Mouse (Mus musculus) heart, postnatal 36 days (tissue): ENCODE results near the gene Acrbp. TPM values are rescaled to one million over a fixed set of nuclear protein-coding genes. Genes with fewer than 3 reads are reported as not detected.
A peak's percentile ranks its signal among the peaks of the same experiment; 100 is the strongest.
"Not testable (repeated sequence)": the region's sequence is repeated elsewhere in the genome, so short reads cannot be mapped to it uniquely, and the experiment has no call there.

Experiments
- DNase-seq, 2 experiments: peaks; one replicate each; pipeline ENCODE4 v3.0.0; 2021 to 2022
- intact Hi-C: fragments of 180-260 bp; cut with DNase I; formaldehyde crosslinking; loops from one replicate; pipeline ENCODE4 v1.15.1; 2025
- total RNA-seq, 2 experiments: library from RNA; stranded (reverse); gene quantifications; 2 replicates each; pipeline ENCODE4 v1.2.3; 2021

The Acrbp gene
- total RNA-seq, 2 experiments from 2014 or later: 1.7 to 2.1 TPM

DNA sequence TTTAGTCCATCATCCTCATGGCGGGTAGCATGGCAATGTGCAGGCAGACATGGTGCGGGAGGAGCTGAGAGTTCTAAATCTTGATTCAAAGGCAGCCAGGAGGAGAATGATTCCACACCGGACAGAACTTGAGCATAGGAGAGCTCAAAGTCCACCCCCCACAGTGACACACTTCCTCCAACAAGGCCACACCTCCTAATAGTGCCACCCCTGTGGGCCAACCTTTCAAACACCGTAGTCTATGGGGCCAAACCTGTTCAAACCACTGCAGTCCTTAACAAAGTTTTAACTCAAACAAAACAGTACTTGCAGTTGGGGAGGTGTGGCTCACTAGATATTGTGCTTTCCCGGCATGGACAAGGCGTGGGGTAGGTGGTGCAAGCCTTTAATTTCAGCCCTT is 14.4 kb downstream of the Acrbp start:
- intact Hi-C loops: no loop called here

DNA sequence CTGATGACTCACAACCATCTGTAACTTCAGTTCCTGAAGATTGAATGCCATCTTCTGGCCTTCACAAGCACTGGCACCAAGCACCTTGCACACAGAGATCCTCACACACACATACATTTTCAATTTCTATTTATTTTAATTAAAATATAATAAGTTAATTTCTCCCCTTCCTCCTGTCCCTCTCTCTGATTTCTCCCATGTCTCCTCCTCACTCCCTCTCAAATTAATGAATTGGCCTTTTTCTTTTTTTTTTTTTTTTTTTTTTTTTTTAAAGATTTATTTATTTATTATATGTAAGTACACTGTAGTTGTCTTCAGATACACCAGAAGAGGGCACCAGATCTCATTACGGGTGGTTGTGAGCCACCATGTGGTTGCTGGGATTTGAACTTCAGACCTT is 15.7 kb downstream of the Acrbp start:
- DNase-seq, intact Hi-C loops: not testable (repeated sequence)

More for the DNA sequence above, 14.4 kb downstream of the Acrbp start:
- DNase-seq: no peak

DNA sequence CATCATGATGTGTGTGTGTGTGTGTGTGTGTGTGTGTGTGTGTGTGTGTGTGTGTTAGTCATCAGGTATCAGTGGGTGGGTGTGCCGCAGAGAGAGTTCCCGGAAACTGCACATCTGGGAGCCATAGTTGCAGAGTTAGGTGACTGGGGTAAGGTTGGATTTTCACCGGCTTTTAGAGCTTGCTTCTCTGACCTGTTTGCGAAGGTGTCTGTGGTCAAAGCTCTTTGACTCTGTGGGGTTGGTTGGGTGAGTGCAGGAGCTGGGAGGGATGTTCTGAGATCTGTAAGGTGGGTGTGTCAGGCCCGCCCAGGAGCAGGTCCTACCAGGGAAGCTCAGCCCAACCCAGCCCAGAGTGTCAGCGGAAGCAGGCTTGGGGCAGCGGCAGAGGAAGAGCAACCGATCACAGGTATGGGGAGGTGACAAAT is 18.1 kb downstream of the Acrbp start, which contains the start of gene Lpar5:
Lpar5 (plus strand) TSS at position 350 of the 425 bp plus-strand sequence.
- intact Hi-C loops: no loop called here

DNA sequence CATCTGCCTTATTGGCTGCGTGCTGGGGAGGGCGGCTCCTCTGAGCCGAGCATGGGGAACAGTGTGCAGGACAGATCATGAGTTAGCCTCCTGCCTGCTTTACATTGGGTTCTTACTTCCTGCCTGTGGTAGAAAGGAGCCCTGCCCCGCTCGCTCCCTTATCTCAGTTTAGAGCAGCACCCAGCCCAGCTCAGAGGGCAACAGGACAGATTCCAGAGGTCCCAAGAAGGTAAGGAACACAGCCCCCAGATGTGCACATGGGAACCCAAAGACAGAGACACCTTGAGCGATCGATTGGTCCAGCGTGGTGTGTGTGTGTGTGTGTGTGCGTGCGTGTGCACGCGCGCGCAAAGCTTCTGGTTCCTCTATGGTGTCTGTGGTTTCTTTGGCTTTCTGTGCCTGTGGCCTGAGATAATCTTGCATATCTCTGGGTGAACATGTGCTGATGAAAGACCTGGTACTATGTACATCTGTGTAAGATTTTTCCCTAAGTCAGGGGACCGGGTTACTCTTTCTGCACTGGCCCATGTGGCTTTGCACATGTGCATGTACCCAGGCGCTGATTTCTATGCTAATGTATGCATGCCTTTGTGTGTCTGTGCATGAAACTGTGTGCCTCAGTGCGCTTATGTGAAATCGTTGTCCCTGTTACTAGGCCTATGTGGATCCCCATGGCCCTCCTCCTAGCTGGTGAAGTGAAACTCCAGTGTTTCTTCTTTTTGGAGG is 21.8 kb downstream of the Acrbp start:
- DNase-seq: no peak
- intact Hi-C loops: no loop called here

More for the DNA sequence above, 18.1 kb downstream of the Acrbp start, which contains the start of gene Lpar5:
- DNase-seq: no peak

DNA sequence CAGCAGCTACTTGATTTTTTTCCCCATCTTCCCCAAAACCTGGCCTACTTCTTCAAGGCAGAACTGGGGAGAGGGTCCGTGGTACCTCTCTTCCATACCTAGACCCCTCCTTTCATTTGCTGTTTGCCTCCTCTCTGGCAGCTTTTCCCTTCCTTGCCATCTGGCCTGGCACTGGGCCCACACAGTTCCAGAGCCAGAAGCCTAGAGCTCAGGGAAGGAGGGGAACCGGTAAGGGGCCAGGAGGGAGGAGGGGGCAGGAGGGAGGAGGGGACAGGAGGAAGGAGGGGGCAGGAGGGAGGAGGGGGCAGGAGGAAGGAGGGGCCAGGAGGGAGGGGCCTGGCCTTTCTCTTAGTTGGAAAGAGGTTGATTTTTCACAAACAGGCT is 22.4 kb downstream of the Acrbp start:
- no peak for DNase-seq
- intact Hi-C loops: no loop called here

DNA sequence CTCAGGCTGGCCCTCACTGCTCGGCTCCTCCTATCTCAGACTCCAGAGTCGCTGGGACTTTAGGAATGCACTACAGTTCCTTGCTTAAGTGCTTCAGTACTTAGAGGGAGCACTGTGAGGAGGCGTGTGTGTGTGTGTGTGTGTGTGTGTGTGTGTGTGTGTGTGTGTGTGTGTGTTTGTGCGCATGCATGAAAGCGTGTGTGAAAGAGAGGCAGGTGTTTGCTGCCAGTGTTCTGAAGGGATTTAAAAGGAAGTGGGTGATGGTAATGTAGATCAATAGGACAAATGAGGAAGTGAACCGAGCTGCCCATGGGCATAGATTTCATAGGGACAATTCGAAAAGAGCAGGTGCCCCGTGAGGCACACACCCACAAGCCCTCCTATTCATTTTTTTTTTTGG is 24.3 kb downstream of the Acrbp start:
- DNase-seq: no peak
- intact Hi-C loops: no loop called here

DNA sequence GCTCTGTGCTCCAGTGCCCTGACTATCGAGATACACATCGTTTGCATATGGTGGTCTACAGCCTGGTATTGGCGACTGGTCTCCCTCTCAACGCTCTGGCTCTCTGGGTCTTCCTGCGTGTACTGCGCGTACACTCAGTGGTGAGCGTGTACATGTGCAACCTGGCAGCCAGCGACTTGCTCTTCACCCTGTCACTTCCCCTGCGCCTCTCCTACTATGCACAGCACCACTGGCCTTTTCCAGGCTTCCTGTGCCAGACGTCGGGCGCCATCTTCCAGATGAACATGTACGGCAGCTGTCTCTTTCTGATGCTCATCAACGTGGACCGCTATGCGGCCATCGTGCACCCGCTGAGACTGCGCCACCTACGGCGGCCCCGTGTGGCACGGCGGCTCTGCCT is 31.9 kb downstream of the Acrbp start:
- DNase-seq: no peak
- intact Hi-C loops: no loop called here

DNA sequence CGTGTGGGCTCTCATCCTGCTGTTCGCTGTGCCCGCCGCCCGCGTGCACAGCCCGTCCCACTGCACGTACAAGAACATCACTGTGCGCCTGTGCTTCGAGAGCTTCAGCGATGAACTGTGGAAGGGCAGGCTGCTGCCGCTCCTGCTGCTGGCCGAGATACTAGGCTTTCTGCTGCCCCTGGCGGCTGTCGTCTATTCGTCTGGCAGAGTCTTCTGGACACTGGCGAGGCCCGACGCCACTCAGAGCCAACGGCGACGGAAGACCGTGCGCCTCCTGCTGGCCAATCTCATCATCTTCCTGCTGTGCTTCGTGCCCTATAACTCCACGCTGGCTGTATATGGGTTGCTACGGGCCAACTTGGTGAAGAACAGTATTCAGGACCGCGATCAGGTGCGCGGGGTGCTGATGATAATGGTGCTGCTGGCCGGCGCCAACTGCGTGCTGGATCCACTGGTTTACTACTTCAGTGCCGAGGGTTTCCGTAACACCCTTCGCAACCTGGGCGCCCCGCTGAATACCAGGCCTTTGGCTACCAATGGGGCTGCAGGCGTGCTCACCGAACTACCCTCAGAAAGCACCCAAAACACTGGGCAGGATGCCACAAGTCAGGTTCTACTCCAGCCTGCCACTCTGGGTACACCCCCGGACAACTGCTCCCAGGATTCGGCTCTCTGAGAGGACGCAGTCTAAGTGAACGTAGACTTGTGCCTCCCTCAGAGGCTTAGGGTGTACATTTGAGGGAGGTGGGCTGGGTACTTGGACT is 32.5 kb downstream of the Acrbp start:
- peak; percentile 85 to 88 for DNase-seq
- intact Hi-C loops: loop anchor here (1.0 to 2.0 kb wide), 2 partner anchors 36 to 73 kb away; partner anchors contain the start of gene Zfp384

DNA sequence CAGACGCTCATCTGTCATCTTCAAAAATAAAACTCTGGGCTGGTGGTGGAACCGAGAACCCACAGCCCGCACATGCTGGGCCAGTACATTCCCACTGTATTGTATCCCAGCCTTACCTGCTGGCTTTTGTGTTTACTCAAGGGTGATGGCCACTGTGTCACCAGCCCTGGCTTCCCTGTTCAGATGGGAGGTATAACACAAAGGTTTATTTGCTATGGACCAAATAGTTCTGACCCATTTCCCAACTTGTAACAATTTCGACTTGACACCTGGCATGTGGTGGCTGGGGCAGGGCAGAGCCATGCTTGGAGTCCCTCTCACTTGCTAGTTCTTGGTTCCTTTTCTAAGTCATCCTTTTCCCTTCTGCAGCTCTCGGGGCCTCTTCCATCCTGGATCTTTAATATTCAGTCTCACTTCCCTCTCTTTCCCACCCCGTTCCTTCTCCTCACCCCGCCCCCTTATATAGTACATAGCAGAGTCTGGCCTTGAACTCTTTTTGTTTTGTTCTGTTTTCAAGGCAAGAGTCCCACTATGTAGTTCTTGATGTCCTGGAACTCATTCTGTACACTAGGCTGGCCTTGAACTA is 33.4 kb downstream of the Acrbp start:
- no peak for DNase-seq

DNA sequence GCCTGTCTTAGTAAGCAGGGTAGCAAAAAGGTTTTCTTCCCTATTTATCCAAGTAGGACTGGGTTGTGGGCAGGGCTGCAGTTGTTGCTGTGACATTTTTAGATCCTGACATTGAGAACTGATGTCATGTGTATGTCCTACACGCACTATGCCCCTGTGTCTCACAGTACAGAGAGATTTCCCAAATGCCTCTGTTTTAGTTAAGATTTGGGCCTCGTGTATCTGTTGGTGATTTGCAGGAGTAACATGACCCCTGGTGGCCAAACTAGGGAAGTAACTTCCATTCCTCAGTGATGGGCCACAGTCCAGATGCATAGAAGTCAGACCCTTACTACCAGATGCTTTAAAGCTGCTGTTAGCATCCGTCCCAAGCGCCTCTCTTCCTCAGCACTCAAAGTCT is 34.9 kb downstream of the Acrbp start:
- intact Hi-C loops: loop anchor here (1.0 kb wide), 1 partner anchor 181 kb away; no protein-coding TSS in a partner anchor
- peak; percentile 57 to 63 for DNase-seq

More for the DNA sequence above, 33.4 kb downstream of the Acrbp start:
- intact Hi-C loops: loop anchor here (1.0 to 2.0 kb wide), 3 partner anchors 37 to 222 kb away; partner anchors contain the start of gene Zfp384

DNA sequence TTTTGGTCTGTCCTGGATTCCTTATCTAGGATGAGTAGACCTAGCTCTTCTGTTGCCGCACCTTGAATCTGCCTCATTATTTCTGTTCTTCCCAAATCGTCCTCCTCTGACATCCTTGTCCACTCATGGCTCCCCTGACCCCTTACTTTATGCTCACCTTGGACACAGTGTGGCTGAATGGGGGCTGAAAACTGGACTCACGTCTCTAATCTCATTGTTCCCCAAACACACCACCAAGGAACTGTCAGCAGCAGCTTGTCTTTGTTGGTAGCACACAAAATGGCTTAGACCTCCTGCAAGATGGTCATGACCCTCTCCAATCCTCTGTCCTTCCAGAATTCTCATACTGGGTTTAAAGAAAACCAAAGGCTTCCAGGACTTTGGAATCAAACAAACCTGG is 38.4 kb downstream of the Acrbp start:
- no peak for DNase-seq
- intact Hi-C loops: no loop called here

DNA sequence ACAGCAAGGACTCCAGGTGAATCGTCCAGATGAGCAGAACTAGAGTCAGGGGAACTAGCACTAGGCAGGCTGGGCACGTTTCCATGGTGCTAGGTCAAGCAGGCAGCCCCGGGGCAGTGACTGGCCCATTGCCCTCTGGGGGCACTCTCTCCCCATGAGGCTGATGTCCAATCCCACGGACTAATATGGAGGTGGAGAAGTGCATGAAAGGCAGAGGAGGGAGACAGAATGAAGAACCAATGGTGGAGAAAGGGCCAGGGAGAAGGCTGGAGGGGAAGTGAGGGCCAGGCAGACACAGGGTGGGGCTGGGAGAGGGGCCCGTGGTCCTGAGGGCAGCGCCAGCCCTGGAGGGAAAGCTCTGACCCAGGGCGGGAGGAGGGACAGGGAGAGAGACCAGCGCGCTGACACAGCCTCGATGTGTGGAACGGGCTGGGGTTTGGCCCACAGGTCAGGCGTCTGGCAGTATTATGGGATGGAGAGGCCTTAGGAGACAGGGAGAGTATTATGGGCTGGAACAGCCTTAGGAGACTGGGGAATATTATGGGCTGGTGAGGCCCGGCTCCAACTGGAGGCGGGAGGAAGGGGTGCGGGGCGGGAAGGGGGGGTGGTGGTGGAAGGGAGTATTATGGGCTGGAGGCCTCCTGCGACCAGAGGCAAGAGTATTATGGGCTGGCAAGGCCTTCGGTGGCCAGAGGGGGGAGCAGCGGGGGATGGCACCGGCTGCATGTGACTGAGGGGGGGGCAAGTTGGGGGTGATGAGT is 39.3 kb downstream of the Acrbp start:
- intact Hi-C loops: no loop called here

DNA sequence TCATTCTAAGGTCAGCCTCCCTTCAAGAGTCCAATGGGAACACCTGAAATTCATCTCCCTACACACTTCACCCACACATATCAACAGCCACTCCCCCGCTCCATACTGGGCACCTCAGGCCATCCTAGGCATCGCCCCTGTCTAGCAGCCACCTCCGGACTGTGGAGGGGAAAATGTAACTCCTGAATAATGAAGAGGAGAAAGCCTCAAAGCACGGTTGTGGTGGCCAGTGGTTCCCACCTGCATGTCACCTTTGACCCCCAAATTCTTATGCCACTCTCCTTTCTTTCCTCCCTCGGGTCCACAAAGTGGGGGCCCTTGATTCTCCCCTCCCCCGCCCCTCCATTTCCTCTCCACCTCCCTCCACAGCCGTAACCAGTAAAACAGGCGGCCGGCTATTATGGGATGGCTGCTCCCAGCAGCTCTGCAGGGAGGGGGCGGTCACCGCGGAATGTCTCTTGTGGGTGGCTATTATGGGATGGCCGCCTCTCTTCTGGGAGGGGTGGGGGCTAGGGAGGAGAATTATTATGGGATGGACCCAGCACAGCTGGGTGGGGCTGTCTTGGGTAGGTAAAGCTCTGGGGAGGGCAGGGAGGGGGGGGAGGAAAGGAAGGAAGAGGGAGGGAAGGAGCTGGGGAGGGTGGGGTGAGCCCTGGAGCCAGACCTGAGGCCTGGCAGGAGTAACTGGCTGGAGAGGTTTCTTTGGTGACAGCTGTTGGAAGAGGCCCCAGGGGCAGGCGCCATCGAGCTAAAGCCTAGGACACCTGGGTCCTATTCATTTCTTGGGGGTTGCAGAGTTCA is 40.2 kb downstream of the Acrbp start:
- intact Hi-C loops: no loop called here

More for the DNA sequence above, 39.3 kb downstream of the Acrbp start:
- peak; percentile 74 to 78 for DNase-seq

DNA sequence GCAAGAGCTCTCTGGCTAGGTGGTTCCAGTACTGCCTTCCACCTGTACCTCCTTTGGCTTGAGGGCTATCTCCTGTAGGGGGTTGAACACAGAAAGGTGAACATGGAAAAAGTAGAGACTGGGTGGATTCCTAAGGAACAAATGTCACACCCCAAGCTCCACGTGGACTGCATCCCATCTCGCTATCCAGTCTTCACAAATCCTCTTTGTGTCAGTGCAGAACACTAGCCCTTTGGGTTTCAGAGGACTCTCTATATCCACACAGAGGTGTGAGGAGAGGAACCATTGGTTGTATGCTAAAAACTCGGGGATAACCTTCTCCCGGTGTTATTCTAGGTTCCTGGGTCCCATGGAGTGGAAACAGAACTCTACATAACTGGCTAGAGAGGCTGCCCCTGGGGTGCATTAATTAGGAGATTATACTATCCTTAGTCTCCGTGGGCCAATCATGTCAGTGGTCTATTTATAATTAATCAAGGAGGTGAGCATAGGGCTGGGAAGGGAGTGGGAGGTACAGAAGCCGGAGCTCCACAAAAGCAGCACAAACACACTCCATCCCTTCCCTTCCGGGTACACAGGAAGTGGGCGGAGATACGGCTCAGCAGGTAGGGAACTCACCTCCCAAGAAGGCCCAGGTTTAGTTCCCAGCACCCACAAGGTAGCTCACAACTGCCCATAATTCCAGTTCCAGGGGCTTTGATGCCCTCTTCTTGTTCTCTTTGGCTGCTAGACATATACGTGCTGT is 41.0 kb downstream of the Acrbp start:
- DNase-seq: no peak

More for the DNA sequence above, 40.2 kb downstream of the Acrbp start:
- DNase-seq: peak; percentile 69 to 72

DNA sequence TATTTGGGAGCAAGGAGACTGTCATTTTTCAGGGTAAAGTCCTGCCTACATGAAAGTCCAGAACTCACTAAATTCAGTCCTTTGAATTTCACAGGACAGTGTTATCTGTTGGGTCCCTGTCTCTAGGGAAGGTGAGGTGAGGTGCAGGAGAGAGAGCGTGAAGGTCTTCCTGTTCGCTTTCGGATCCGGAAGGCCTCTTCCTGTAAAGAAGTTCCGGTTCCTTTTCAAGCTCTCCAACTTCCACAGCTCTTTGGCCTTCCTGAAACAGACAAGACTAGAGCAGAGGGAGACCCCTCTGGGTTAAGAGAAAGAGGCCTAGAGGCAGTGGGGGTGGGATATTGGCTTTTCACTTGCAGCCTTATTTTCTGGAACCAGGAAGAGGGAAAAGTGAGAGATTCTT is 42.9 kb downstream of the Acrbp start:
- intact Hi-C loops: no loop called here
- no peak for DNase-seq

More for the DNA sequence above, 41.0 kb downstream of the Acrbp start:
- intact Hi-C loops: no loop called here

DNA sequence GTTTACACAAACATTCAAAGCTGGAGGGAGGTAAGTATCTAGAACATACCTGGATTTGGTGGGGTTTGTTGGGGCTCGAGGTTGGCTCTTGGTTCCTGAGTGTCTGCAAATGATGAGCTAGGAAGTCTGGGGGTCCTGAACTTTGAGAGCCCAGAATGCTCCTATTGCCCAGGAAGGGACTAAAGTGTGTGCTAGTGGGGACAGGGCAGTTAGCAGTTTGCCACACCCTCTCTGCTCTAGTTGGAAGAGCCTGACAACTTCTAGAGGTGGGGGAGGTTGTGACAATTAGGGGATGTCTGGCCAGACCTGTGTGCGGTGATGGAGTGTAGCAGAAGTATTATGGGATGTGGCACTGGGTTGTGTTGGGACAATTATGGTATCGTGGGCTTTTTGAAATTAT is 45.4 kb downstream of the Acrbp start:
- no peak for DNase-seq
- intact Hi-C loops: no loop called here

DNA sequence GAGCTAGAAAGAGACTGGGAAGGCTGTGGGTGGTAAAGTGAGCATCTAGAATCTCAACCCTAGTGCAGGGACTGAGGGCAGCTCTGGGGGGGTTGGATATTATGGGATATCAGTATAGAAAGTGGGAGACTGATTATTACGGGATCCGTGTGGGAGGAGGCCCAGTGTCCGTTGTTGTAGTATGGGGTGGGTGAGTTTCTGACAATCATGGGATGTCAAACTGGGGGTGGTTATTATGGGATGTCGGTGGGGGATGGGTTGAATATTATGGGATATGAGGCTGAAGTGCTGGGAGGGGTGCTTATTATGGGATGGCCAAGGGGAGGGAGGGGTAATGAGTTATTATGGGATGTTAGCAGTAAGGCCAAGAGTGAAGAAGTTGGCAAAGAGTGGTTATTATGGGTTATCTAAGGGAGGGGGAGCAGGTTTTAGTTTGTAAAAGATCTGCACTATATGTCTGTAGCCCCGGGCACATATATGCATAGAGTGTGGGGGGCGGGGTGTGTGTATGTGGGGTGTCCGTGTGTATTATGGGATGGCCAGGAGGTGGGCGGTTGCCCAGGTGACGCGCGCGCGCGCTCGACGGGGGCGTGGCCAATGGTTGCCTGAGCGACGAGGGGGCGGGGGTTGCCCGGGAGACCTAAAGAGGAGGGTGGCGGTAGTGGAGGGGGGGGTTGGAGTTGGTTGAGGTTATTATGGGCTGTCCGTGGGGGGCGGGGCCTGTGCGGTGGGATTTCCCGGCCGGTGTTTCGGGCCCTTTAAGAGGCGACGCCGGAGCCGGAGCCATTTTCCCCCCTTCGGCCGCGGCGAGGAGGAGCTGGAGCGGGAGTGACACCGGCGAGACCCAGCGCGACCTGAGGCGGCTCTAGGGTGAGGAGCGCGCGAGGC is 46.1 kb downstream of the Acrbp start, which contains the start of gene Chd4:
Chd4 (plus strand) TSS at position 591 of the 888 bp plus-strand sequence.
- intact Hi-C loops: no loop called here
- peak; percentile 86 to 90 for DNase-seq

DNA sequence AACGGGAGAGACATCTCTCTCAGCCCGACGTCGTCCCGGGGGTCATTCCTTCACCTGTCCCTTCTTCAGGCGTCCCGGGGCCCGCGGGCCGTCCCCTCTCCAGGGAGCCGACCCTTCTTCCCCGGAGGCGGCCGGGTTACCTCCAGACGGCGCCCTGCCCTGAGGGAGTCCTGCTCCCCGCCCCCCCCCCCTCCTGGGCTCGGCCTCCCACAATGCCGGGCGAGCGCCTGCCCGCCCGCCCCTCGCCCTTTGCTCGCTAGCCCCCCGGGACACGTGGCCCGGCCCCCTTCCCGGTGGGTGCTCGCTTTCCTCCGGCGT is 46.7 kb downstream of the Acrbp start:
- DNase-seq: no peak
- intact Hi-C loops: no loop called here
